Mouse (Mus musculus): ENCODE data around the gene Vapa.
"Not testable (repeated sequence)": the region's sequence is repeated elsewhere in the genome, so short reads cannot be mapped to it uniquely, and the experiment has no call there.

GRCm38 (mm10) chr17:65546221-65546620 lies 67.1 kb downstream of the Vapa start:
- TF ChIP-seq TAL1 (IDR thresholded peaks at IDR 0.05; ENCODE audit: low read length); RAD21 (IDR thresholded peaks at IDR 0.05; ENCODE audit: low read depth, low read length); CTCF (IDR thresholded peaks at IDR 0.05 in 2 of 3, conservative IDR thresholded peaks at IDR 0.05 in 1 of 3; ENCODE audit: control insufficient read depth in 1 of 3, insufficient read depth in 1 of 3, low read depth in 2 of 3, low read length in 3 of 3, poor library complexity in 1 of 3, severe bottlenecking in 1 of 3); POLR2A (IDR thresholded peaks at IDR 0.05; ENCODE audit: control insufficient read depth in 1 of 2, insufficient read depth in 1 of 2, low read depth in 1 of 2, low read length in 2 of 2, poor library complexity in 1 of 2); GATA1 (IDR thresholded peaks at IDR 0.05; ENCODE audit: low read depth, low read length); POLR2AphosphoS2 (IDR thresholded peaks at IDR 0.05; ENCODE audit: low read length); EP300 (IDR thresholded peaks at IDR 0.05; ENCODE audit: low read depth in 1 of 2, low read length in 2 of 2); MAX (IDR thresholded peaks at IDR 0.05; ENCODE audit: low read length); TCF12 (IDR thresholded peaks at IDR 0.05; ENCODE audit: low read depth, low read length); USF1 (IDR thresholded peaks at IDR 0.05; ENCODE audit: low read depth, low read length); ZKSCAN1 (IDR thresholded peaks at IDR 0.05; ENCODE audit: low read depth, low read length): not testable (repeated sequence)
